Mouse (Mus musculus): ENCODE results near the gene Dppa5a. TPM values are rescaled to one million over a fixed set of nuclear protein-coding genes. Genes with fewer than 3 reads are reported as not detected.
A peak's percentile ranks its signal among the peaks of the same experiment; 100 is the strongest.
"Not testable (repeated sequence)": the region's sequence is repeated elsewhere in the genome, so short reads cannot be mapped to it uniquely, and the experiment has no call there.

Dppa5a gene
- not detected in 2 replicates for total RNA-seq (2021)
- long read RNA-seq = 0 reads

GRCm38 (mm10) chr9:78367959-78368358, at the start of gene Dppa5a:
Gene Dppa5a, minus strand, starts transcription at chr9:78368177.
- not testable (repeated sequence) for DNase-seq

- DNase-seq = no peak
Observed at GRCm38 (mm10) chr9:78401596-78401995, 33.6 kb upstream of the Dppa5a start.

DNA sequence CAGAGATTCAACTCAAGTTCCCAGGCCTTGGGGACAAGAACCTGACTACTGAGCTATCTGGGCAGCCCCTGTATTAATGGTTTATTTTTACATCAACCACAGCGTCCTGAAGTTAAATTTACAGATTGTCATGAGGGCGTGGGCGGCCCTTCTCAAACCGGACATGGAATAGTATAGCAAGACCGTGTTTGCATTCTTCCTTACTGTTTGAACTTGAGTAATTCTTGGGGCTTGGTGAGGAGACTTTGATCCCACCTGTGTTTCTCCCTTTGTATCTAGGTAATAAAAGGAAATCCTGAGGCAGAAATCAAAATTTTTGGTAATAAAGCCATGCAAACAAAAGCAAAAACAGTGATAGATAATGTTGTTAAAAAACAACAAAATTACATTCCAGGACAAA, 32.6 kb upstream of the Dppa5a start:
- no peak for DNase-seq

DNA sequence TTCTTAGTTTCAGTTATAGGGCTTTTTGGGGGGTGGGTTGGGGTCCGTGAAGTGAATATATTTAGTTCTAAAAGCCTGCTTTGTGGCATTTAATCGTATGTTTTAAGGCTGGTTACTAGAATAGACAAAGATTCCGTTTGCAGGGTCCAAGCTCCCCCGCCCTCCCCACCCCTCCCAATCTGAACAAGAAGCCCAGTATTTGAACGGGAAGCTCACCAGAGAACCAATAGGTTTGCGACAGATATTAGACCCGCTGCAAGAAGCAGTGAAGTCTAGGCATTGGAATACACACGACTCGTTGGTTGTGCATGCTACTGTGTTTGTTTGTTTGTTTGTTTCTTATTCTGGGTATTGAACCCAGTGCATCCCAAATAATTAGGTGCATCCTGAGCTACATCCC, 28.5 kb upstream of the Dppa5a start:
- no peak for DNase-seq

- peak; percentile 29 for DNase-seq
Observed at GRCm38 (mm10) chr9:78395630-78396351, 27.8 kb upstream of the Dppa5a start, which contains the start of gene Ddx43. Gene Ddx43, plus strand, starts transcription at chr9:78395777.

- DNase-seq = no peak
Observed at GRCm38 (mm10) chr9:78395244-78395629, 27.3 kb upstream of the Dppa5a start.

DNA sequence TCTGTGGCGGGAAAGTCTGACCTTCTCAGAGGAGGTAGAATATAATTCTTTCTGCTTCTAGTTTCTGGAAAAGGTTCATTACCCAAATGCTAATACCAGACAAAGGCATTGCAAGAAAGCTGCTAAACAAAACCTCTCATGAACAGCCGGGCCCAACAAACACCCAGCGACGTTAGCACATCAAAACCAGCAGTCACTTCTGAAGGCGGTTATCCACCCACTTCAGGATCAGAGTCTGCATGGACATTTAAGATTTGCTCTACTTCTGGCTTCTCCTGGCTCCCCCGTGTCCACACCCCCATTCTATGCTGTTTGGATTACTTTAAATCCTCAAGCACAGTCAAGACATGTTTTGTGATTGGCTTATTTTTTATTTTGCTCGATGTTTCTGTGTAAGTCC, 26.6 kb upstream of the Dppa5a start:
- no peak for DNase-seq

GRCm38 (mm10) chr9:78393741-78394140, 25.8 kb upstream of the Dppa5a start:
- DNase-seq = no peak

DNA sequence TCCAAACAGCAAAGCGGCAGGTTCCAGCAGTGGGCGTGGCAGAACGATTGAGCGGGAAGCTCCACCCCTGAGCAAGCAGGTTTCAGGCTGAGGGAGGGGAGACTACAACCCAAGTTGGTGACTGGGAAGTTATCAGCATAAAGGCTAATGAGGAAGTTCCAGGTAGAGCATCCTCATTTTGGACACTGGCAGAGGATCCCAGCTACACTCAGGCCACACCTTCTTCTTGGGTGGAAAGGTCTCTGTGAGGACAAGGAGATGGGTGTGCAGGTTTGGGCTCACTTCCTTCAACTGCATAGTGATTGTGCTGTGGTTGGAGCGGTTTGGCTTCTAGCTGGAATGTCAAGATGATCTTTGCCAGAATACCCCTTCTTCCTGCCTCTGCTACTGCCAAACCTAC, 22.0 kb upstream of the Dppa5a start:
- DNase-seq = no peak

- DNase-seq = no peak
Observed at GRCm38 (mm10) chr9:78386947-78387346, 19.0 kb upstream of the Dppa5a start.

GRCm38 (mm10) chr9:78385893-78386292, 17.9 kb upstream of the Dppa5a start:
- DNase-seq = no peak

DNA sequence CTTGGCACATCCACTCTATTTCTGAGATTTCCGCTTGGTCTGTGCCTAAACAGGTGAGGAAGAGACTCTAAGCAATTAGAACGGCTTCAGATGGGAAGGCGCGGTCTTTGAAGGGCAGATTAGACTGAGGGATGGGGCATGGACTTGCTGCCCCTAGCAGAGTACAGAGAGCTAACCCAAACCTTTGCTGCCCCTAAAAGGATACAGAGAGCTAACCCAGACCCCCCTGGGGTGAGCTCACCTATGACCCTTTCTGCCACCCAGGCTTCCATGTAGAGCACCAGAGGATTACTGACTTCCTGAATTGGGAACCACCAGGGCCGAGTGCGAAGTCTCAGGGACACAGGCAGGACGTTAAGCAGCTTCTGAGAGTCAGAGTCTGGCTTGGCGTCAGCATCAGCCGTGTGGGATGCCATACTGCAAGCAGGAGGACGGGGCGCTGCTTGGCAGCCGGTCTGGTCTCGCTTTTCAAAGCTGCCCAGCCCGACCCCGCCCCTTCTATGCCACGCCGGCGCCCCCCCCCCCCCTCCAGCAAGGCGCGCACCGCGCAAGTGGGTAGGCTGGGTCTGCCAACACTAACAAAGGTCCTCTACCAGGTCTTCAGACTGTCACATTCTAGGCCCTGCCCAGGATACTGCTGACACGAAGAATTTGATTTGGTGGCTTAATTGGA, 10.3 kb upstream of the Dppa5a start, which contains the start of gene Ooep:
Gene Ooep, minus strand, starts transcription at position 613 of the 673 bp plus-strand sequence.
- DNase-seq = peak; percentile 5

- DNase-seq = no peak
Observed at GRCm38 (mm10) chr9:78377546-78377945, 9.6 kb upstream of the Dppa5a start.

GRCm38 (mm10) chr9:78375486-78375885, 7.5 kb upstream of the Dppa5a start:
- DNase-seq = no peak

GRCm38 (mm10) chr9:78374885-78375389, 7.0 kb upstream of the Dppa5a start:
- DNase-seq = no peak

DNA sequence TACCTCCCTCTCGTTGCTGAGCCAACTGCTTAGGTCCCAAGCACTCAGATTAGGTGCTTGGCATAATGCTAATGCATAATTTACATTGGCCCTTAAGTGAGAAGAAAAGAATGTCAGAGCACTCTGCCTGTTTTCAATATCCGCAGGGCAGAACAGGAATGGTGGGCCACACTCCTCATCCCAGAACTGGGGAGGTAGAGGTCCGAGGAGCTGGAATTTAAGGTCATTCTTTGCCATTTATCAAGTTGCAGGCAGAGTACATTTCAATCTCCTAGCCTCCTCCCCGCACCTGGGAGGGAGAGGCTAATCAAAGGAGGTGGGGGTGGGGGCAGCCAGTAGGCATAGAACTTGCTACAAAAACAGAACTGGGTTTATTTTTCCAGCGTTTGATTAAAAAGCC, 6.4 kb upstream of the Dppa5a start:
- no peak for DNase-seq

- DNase-seq = no peak
Observed at GRCm38 (mm10) chr9:78372827-78373504, 5.0 kb upstream of the Dppa5a start.

DNA sequence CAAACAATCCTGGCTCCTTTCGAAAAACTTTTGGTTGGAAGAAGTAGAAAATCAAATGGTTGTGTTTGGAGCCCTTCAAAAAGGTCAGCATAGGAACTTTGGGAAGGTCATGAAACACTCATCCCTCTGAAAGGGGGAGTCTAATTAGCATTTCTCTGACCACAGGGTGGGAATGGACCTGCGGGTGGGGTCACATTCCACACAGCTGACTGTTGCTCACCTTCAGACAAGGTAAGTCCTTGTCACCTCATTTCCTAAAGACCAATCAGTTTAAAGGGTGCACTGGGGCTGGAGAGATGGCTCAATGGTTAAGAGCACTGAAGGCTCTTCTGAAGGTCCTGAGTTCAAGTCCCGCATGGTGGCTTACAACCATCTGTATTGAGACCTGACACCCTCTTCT, 3.5 kb upstream of the Dppa5a start:
- DNase-seq = no peak

DNA sequence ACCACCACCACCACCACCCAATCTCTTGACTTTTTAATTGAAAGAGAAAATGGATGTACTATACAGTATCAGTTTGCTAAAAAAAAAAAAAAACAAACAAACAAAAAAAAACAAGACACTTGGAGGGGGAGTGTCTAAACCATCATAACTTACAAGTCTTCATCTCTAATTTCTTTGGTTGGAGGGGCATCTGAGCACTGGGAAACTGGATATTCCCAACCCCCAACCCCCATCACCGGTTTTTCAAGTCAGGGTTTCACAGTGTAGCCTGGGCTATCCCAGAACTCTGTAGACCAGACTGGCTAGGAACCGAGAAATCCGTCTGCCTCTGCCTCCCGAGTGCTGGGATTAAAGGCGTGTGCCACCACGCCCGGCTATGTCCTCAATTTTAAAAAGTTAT, 1.8 kb upstream of the Dppa5a start:
- no peak for DNase-seq

DNA sequence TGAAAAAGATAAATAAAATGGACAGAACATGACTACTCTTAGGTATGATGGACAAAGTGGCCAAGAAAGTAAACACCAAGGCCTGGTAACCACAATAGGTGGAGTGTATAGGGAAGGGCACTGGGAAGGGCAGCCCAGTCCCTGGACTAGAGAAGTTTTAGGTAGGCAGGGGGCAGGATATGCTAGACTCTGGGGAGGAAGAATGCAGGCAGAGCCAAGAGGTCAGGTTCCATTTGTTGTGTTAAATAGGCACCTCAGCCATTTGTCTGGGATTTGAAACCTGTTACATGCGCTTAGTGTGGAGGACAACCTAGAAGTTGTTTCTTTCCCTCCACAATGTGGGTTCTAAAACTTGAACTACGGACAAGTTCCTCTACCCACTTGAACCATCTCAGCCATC, 1.4 kb upstream of the Dppa5a start:
- no peak for DNase-seq

DNA sequence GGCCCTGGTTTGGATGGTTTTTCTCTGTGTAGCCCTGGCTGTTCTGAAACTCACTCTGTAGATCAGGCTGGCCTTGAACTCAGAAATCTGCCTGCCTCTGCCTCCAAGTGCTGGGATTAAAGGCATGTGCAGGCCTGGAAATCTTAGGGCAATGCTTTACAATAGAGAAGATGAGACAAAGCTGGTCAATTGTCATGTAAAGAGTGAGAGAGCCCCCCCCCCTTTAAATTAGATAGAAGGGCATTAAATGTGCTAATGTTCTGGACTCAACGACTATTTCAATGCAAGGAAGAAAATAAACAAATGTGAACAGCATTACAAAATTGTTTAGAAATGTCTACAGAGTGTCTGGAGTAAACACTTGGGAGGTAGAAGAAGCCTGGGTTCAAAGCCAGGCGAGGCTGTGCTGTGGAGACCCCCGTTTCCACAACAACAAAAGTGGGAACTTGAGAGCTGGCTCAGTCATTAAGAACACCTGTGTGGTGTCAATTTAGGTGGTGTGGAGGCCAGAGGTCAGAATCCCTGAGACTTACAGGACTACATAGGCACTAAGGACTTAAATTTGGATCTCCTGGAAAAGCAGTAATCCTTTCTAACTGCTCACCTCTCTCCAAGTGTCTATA, 805 bp upstream of the Dppa5a start:
- no peak for DNase-seq

DNA sequence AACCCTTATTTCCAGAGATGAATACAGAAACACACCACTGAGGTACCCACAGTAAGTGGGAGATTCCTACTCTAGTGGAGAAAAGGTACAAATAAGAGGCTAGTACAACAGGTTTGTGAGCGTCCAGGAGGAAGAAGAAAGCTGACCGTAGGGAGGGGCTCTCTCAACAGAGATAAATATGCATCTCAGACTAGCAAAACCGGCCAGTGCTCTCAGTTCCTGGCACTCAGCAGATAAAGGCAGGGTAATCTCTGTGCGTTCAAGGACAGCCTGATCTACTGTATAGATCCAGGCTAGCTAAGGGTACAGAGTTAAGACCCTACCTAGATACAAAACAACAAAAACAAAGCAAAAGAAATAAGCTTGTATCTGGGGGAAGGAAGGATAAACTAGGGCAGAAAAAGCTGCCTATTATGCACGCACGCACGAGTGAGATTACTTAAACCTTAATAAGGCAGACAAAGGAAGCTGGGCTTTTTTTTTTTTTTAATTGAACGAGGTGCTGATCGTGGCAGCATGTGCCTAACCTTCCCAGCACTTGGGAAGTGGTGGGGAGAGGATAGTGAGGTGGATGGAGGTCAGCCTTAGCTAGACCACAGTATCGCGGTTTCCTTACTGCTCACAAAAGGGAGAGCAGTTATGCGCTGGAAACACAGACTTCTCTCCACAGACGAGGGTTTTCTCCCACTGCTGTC, 2.0 kb downstream of the Dppa5a start:
- no peak for DNase-seq

Measured in adrenal gland, postnatal 25 days (tissue).